Mouse (Mus musculus): ENCODE results near the gene Agpat4.

DNA sequence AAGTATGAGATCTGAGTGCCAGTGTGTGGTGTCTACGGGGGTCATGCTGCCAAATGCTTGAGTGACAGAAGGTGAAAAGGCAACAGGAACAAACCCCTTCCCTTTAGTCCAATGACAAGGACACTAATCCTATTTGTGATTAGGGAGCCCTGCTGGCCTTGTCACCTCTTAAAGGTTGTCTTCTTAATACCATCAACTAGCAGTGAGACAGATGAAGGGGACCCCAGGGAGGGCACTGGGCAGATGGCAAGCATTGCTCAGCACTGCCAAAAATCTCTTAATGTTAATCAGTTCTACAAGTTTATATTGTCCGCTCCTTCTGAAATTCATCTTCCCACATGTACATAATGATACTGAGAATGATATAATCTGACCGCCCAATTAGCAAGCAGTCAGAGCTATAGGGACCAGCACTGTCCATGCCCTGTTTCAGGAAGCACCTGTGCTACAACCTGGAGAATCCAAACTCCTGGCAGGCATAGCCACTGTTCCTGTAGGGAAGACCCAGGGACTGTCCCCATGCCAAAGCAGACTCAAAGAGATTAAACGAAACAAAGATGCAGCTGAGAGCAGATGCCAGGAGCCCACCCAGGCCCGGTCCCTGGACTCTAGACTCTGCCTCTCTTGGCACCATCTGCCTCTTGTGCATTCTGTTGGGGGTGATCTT, 28.1 kb upstream of the Agpat4 start:
- TF ChIP-seq CTCF (IDR thresholded peaks at IDR 0.05), result no peak
- TF ChIP-seq EP300 (IDR thresholded peaks at IDR 0.05), result no peak

All from lung, postnatal 0 days (tissue).